Mouse (Mus musculus) regulatory T cell (primary cell): ENCODE measurements around the gene Cwf19l1.

Source experiments
- in situ Hi-C: fragments of 300-600 bp; cut with MboI, MseI; formaldehyde crosslinking; loops from one replicate; pipeline ENCODE4 v1.15.1; 2025; ENCODE audit warnings: high pct_unique_total_duplicates

The Cwf19l1 gene

DNA sequence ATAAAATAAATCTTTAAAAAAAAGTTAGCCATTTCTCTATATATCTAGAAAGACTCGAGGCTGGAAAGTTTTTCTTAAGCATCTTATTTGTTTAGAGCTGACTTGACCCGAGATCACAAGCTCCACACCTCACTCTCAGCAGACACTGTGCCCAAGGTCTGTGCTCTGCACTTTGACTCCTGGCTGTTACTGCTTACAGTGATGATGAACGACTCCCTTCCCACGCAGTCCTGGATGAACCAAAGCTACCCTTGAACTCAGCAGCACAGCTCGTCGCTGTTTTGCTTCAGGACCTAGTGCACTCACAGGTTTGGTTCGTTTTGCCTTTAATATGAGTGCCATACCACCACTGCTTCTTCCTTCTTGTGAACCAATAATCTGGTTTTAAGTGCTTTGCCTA, 71.9 kb downstream of the Cwf19l1 start:
- in situ Hi-C loops: no loop called here

DNA sequence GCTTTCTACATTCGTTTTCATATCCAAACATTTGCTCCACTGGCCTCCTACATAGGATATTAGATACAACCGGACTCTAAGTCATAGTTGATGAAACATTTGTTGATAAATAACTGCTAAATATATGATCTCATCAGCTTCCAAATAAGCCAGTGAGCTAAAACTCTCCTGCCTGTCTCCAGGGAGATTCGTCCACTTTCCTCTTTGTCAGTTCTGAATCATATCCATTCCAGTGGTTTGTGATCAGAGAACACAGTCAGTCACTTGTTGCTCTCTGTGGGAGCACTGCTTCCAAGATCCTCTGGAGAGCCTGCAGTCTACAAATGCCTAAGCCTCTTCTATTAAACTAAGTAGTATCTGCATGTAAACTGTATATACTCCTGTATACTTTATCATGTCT, 75.5 kb downstream of the Cwf19l1 start:
- in situ Hi-C loops: no loop called here
